Mouse (Mus musculus): ENCODE data around the gene Mapk1. TPM values are rescaled to one million over a fixed set of nuclear protein-coding genes. Genes with fewer than 3 reads are reported as not detected.

The Mapk1 gene
- polyA plus RNA-seq, 1 experiment from 2014 or later, result 196 TPM

GRCm38 (mm10) chr16:17010036-17010435 lies 26.9 kb downstream of the Mapk1 start:
- WGBS, result 96% methylated on average over 7 of the region's 7 CpGs
- Histone ChIP-seq H3K4me1 (replicated peaks; ENCODE audit: control insufficient read depth, insufficient read depth, low read length) (no peaks in the 10 kb centered on the region), H3K4me3 (replicated peaks; ENCODE audit: low read length) (no peak overlapping the region), H3K4me2 (ENCODE audit: low read length) (no peak overlapping the region), H3K36me3 (ENCODE audit: control insufficient read depth, insufficient read depth) (no peaks in the 10 kb centered on the region), H3K9me3 (ENCODE audit: control insufficient read depth, low read length) (no peaks in the 10 kb centered on the region), H3K27ac (ENCODE audit: low read length) (no peak overlapping the region), H3K9ac (replicated peaks; ENCODE audit: low read depth, low read length) (no peak overlapping the region), H3K27me3 (replicated peaks; ENCODE audit: control insufficient read depth, insufficient read depth, low read length) (no peaks in the 10 kb centered on the region)
- ATAC-seq, result no peak

- Histone ChIP-seq H3K4me3 (replicated peaks; ENCODE audit: low read length) (no peak overlapping the region), H3K36me3 (ENCODE audit: control insufficient read depth, insufficient read depth) (no peaks in the 10 kb centered on the region), H3K9ac (replicated peaks; ENCODE audit: low read depth, low read length) (no peak overlapping the region), H3K9me3 (ENCODE audit: control insufficient read depth, low read length) (no peaks in the 10 kb centered on the region), H3K27me3 (replicated peaks; ENCODE audit: control insufficient read depth, insufficient read depth, low read length) (no peaks in the 10 kb centered on the region), H3K4me2 (ENCODE audit: low read length) (no peak overlapping the region), H3K4me1 (replicated peaks; ENCODE audit: control insufficient read depth, insufficient read depth, low read length) (no peaks in the 10 kb centered on the region), H3K27ac (ENCODE audit: low read length) (no peak overlapping the region)
- ATAC-seq, result no peak
- 94% methylated on average over 1 of the region's 1 CpGs for WGBS
These were observed 29.4 kb downstream of the Mapk1 start for GRCm38 (mm10) chr16:17012583-17012982.

- no peak overlapping the region for H3K9ac ChIP-seq (replicated peaks; ENCODE audit: low read depth, low read length)
- no peak for ATAC-seq
- H3K9me3 ChIP-seq (ENCODE audit: control insufficient read depth, low read length), result no peaks in the 10 kb centered on the region
These were observed 32.1 kb downstream of the Mapk1 start for GRCm38 (mm10) chr16:17015111-17015852.

GRCm38 (mm10) chr16:17015853-17016230 lies 32.7 kb downstream of the Mapk1 start:
- Histone ChIP-seq H3K27me3 (replicated peaks; ENCODE audit: control insufficient read depth, insufficient read depth, low read length) (no peaks in the 10 kb centered on the region), H3K36me3 (ENCODE audit: control insufficient read depth, insufficient read depth) (peaks cover 9% of the 10 kb centered on the region; the same call in 1 of the 2 replicates), H3K27ac (ENCODE audit: low read length) (no peak overlapping the region), H3K9ac (replicated peaks; ENCODE audit: low read depth, low read length) (no peak overlapping the region), H3K4me3 (replicated peaks; ENCODE audit: low read length) (no peak overlapping the region), H3K9me3 (ENCODE audit: control insufficient read depth, low read length) (no peaks in the 10 kb centered on the region), H3K4me1 (replicated peaks; ENCODE audit: control insufficient read depth, insufficient read depth, low read length) (no peaks in the 10 kb centered on the region), H3K4me2 (ENCODE audit: low read length) (no peak overlapping the region)
- no peak for ATAC-seq
- WGBS, result 92% methylated on average over 3 of the region's 3 CpGs

More at GRCm38 (mm10) chr16:17015111-17015852, 32.1 kb downstream of the Mapk1 start:
- Histone ChIP-seq H3K27me3 (replicated peaks; ENCODE audit: control insufficient read depth, insufficient read depth, low read length) (no peaks in the 10 kb centered on the region), H3K27ac (ENCODE audit: low read length) (no peak overlapping the region), H3K4me1 (replicated peaks; ENCODE audit: control insufficient read depth, insufficient read depth, low read length) (no peaks in the 10 kb centered on the region), H3K4me2 (ENCODE audit: low read length) (no peak overlapping the region), H3K4me3 (replicated peaks; ENCODE audit: low read length) (no peak overlapping the region), H3K36me3 (ENCODE audit: control insufficient read depth, insufficient read depth) (peaks cover 9% of the 10 kb centered on the region; the same call in 1 of the 2 replicates)
- WGBS, result 94% methylated on average over 4 of the region's 4 CpGs

- no peaks in the 10 kb centered on the region for H3K4me1 ChIP-seq (replicated peaks; ENCODE audit: control insufficient read depth, insufficient read depth, low read length)
- H3K36me3 ChIP-seq (ENCODE audit: control insufficient read depth, insufficient read depth), result peaks cover 9% of the 10 kb centered on the region
- 88% methylated on average over 6 of the region's 6 CpGs for WGBS
- H3K27me3 ChIP-seq (replicated peaks; ENCODE audit: control insufficient read depth, insufficient read depth, low read length), result no peaks in the 10 kb centered on the region
- no peak for ATAC-seq
- no peak overlapping the region for H3K4me2 ChIP-seq (ENCODE audit: low read length)
- no peak overlapping the region for H3K4me3 ChIP-seq (replicated peaks; ENCODE audit: low read length)
- H3K9ac ChIP-seq (replicated peaks; ENCODE audit: low read depth, low read length), result no peak overlapping the region
- no peaks in the 10 kb centered on the region for H3K9me3 ChIP-seq (ENCODE audit: control insufficient read depth, low read length)
- H3K27ac ChIP-seq (ENCODE audit: low read length), result no peak overlapping the region
These were observed 34.9 kb downstream of the Mapk1 start for GRCm38 (mm10) chr16:17018071-17018470.

- no peaks in the 10 kb centered on the region for H3K27me3 ChIP-seq (replicated peaks; ENCODE audit: control insufficient read depth, insufficient read depth, low read length)
- peak; percentile 52 for ATAC-seq
- 76% methylated on average over 3 of the region's 3 CpGs for WGBS
- peaks cover 20% of the 10 kb centered on the region for H3K36me3 ChIP-seq (ENCODE audit: control insufficient read depth, insufficient read depth)
- H3K4me1 ChIP-seq (replicated peaks; ENCODE audit: control insufficient read depth, insufficient read depth, low read length), result peaks cover 8% of the 10 kb centered on the region; the same call in 1 of the 2 replicates
- H3K27ac ChIP-seq (ENCODE audit: low read length), result 0 out of 2 replicates have a peak overlapping the region, but pooled peaks have one; percentile 27
- H3K9ac ChIP-seq (replicated peaks; ENCODE audit: low read depth, low read length), result no peak overlapping the region
- H3K4me3 ChIP-seq (replicated peaks; ENCODE audit: low read length), result no peak overlapping the region
- no peak overlapping the region for H3K4me2 ChIP-seq (ENCODE audit: low read length)
- no peaks in the 10 kb centered on the region for H3K9me3 ChIP-seq (ENCODE audit: control insufficient read depth, low read length)
These were observed 41.4 kb downstream of the Mapk1 start for GRCm38 (mm10) chr16:17024469-17025148.

- no peaks in the 10 kb centered on the region for H3K27me3 ChIP-seq (replicated peaks; ENCODE audit: control insufficient read depth, insufficient read depth, low read length)
- H3K9me3 ChIP-seq (ENCODE audit: control insufficient read depth, low read length), result no peaks in the 10 kb centered on the region
- H3K4me3 ChIP-seq (replicated peaks; ENCODE audit: low read length), result no peak overlapping the region
- peak; percentile 81 for ATAC-seq
- H3K27ac ChIP-seq (ENCODE audit: low read length), result peak overlapping the region; percentile 44; the same call in 1 of the 2 replicates
- H3K4me2 ChIP-seq (ENCODE audit: low read length), result no peak overlapping the region
- peaks cover 5% of the 10 kb centered on the region; the same call in 1 of the 2 replicates for H3K4me1 ChIP-seq (replicated peaks; ENCODE audit: control insufficient read depth, insufficient read depth, low read length)
- no peak overlapping the region for H3K9ac ChIP-seq (replicated peaks; ENCODE audit: low read depth, low read length)
- H3K36me3 ChIP-seq (ENCODE audit: control insufficient read depth, insufficient read depth), result peaks cover 12% of the 10 kb centered on the region; the same call in 1 of the 2 replicates
- WGBS, result 53% methylated on average over 4 of the region's 4 CpGs
These were observed 47.0 kb downstream of the Mapk1 start for GRCm38 (mm10) chr16:17029971-17030695.

- Histone ChIP-seq H3K9me3 (ENCODE audit: control insufficient read depth, low read length) (no peaks in the 10 kb centered on the region), H3K4me3 (replicated peaks; ENCODE audit: low read length) (no peak overlapping the region), H3K36me3 (ENCODE audit: control insufficient read depth, insufficient read depth) (peaks cover 9% of the 10 kb centered on the region), H3K27me3 (replicated peaks; ENCODE audit: control insufficient read depth, insufficient read depth, low read length) (no peaks in the 10 kb centered on the region), H3K4me1 (replicated peaks; ENCODE audit: control insufficient read depth, insufficient read depth, low read length) (peaks cover 9% of the 10 kb centered on the region), H3K4me2 (ENCODE audit: low read length) (no peak overlapping the region), H3K27ac (ENCODE audit: low read length) (no peak overlapping the region), H3K9ac (replicated peaks; ENCODE audit: low read depth, low read length) (no peak overlapping the region)
- ATAC-seq, result no peak
- WGBS, result 98% methylated on average over 2 of the region's 2 CpGs
These were observed 50.6 kb downstream of the Mapk1 start for GRCm38 (mm10) chr16:17033754-17034153.

- no peak overlapping the region for H3K9ac ChIP-seq (replicated peaks; ENCODE audit: low read depth, low read length)
- no peak overlapping the region for H3K4me2 ChIP-seq (ENCODE audit: low read length)
- ATAC-seq, result no peak
- 89% methylated on average over 3 of the region's 3 CpGs for WGBS
- H3K9me3 ChIP-seq (ENCODE audit: control insufficient read depth, low read length), result no peaks in the 10 kb centered on the region
- peaks cover 3% of the 10 kb centered on the region; the same call in 1 of the 2 replicates for H3K4me1 ChIP-seq (replicated peaks; ENCODE audit: control insufficient read depth, insufficient read depth, low read length)
- H3K36me3 ChIP-seq (ENCODE audit: control insufficient read depth, insufficient read depth), result peaks cover 14% of the 10 kb centered on the region
- H3K27me3 ChIP-seq (replicated peaks; ENCODE audit: control insufficient read depth, insufficient read depth, low read length), result no peaks in the 10 kb centered on the region
- H3K4me3 ChIP-seq (replicated peaks; ENCODE audit: low read length), result no peak overlapping the region
- H3K27ac ChIP-seq (ENCODE audit: low read length), result no peak overlapping the region
These were observed 57.5 kb downstream of the Mapk1 start for GRCm38 (mm10) chr16:17040716-17041115.
